Mouse (Mus musculus) heart, postnatal 0 days (tissue): Measurements from ENCODE around the gene Gm26992. TPM values are rescaled to one million over a fixed set of nuclear protein-coding genes. Genes with fewer than 3 reads are reported as not detected.

Experiments used
- ATAC-seq: fragments of 200-750 bp; cut with Nextera tagmentation; 2 replicates; pipeline ENCODE4 v1.8.0; 2017; ENCODE audit warnings: low read depth, moderate number of reproducible peaks, moderate library complexity; ENCODE audit not compliant: insufficient read depth
- DNase-seq: peaks from one replicate; pipeline ENCODE4 v3.0.0-alpha.2; 2016; ENCODE audit warnings: low spot score
- H3K27ac ChIP-seq: fragments of 300-500 bp; sonication (generic); 2 replicates; pipeline ENCODE4 v1.5.1; 2014; ENCODE audit warnings: low read depth, mild to moderate bottlenecking
- H3K27me3 ChIP-seq: fragments of 300-500 bp; sonication (generic); 2 replicates; pipeline ENCODE4 v1.6.1; 2014; ENCODE audit warnings: low read length, mixed read lengths; ENCODE audit not compliant: control insufficient read depth, insufficient read depth
- H3K36me3 ChIP-seq: fragments of 300-500 bp; sonication (generic); replicated peaks from 2 replicates; pipeline ENCODE4 v1.6.1; 2014; ENCODE audit warnings: low read length, mixed read lengths; ENCODE audit not compliant: control insufficient read depth, insufficient read depth
- H3K4me1 ChIP-seq: fragments of 300-500 bp; sonication (generic); 2 replicates; pipeline ENCODE4 v1.6.1; 2014; ENCODE audit warnings: antibody characterized with exemption; ENCODE audit not compliant: control insufficient read depth, insufficient read depth
- H3K4me2 ChIP-seq: fragments of 300-500 bp; sonication (generic); 2 replicates; pipeline ENCODE4 v1.6.1; 2014; ENCODE audit warnings: low read depth, mild to moderate bottlenecking, low read length, moderate library complexity
- H3K4me3 ChIP-seq: fragments of 300-500 bp; sonication (generic); 2 replicates; pipeline ENCODE4 v1.5.1; 2014; ENCODE audit warnings: low read depth, low read length
- H3K9ac ChIP-seq: fragments of 300-500 bp; sonication (generic); replicated peaks from 2 replicates; pipeline ENCODE4 v1.6.1; 2014; ENCODE audit warnings: low read depth, low read length, mixed read lengths
- H3K9me3 ChIP-seq: fragments of 300-500 bp; sonication (generic); replicated peaks from 2 replicates; pipeline ENCODE4 v1.6.1; 2016; ENCODE audit warnings: low read length; ENCODE audit not compliant: control insufficient read depth
- CTCF ChIP-seq: IDR thresholded peaks from 2 replicates; pipeline ENCODE4 v1.5.1; 2016; ENCODE audit warnings: antibody characterized with exemption, control low read depth, low read depth
- EP300 ChIP-seq: IDR thresholded peaks from 2 replicates; pipeline ENCODE4 v1.6.1; 2016; ENCODE audit warnings: antibody characterized with exemption, low read depth
- WGBS: fragments of 180-500 bp; shearing (Covaris S2); extraction: QIAGEN DNeasy Blood & Tissue Kit; methylation state at CpG from one replicate; pipeline ENCODE4 v1.1.7; 2014; 5-methylcytosine and 5-hydroxymethylcytosine counted together
- polyA plus RNA-seq: library from polyadenylated mRNA; unstranded; fragments of >200 nt; fragmentation: Nextera tagmentation; extraction: Ambion mirVana; gene quantifications from 2 replicates; pipeline ENCODE4 v1.2.1, GENCODE M21; 2015
- total RNA-seq: library from RNA; depleted of rRNA; stranded (reverse); fragments of >200 nt; gene quantifications from 2 replicates; pipeline ENCODE4 v1.2.3, GENCODE M21; 2014; ENCODE audit warnings: low replicate concordance; rRNA removed

Gm26992 gene
- total and polyA plus RNA-seq, 2 experiments from 2014 or later, result not detected

DNA sequence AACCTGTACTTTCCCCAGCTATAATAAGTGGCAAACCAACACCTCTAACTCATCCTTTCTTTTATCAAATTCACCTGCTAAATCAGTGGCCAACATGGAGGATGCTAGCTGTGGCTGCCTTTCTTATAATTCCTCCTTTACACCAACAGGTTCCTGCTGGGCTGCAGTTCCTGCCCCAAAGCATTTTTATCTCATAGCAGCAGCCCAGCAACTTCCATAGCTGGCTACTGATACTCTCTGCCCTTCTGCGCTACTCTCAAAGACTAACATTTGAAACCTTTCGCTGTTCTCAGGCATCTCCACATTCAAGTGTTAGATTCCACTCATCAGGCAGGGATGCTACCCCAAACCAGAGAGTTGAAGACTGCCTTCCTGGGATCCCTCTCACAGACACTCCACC lies 97.0 kb downstream of the Gm26992 start:
- no peak overlapping the region for H3K4me3 ChIP-seq
- TF ChIP-seq CTCF (no peak), EP300 (no peak)
- H3K36me3 ChIP-seq, result no peaks in the 10 kb centered on the region
- 81% methylated on average over 2 of the region's 2 CpGs for WGBS
- no peak overlapping the region for H3K27ac ChIP-seq
- no peaks in the 10 kb centered on the region for H3K9me3 ChIP-seq
- no peaks in the 10 kb centered on the region for H3K27me3 ChIP-seq
- DNase-seq (no peak), ATAC-seq (no peak)
- no peaks in the 10 kb centered on the region for H3K4me1 ChIP-seq
- H3K4me2 ChIP-seq, result no peak overlapping the region
- no peak overlapping the region for H3K9ac ChIP-seq

DNA sequence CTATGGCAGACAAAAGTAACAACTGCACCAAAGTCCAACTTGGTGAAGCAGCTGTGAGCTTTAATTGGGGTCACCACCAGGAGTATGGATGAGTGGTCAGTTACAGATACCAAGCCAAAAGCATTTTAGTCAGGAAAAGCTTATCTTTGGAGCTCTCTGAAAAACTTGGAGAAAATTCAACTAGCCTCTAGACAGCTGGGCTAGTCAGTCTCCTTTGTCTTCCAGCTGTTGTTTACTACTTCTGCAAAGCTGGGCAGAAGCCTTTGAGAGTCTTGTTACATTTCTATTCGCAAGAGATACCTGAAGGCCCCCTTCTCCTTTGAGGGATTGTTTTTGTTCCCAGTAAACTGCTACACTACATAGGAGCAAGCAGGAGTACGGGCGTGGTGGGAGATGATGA lies 97.7 kb downstream of the Gm26992 start:
- TF ChIP-seq CTCF, result no peak
- TF ChIP-seq EP300, result no peak
- Histone ChIP-seq H3K27me3 (no peaks in the 10 kb centered on the region), H3K36me3 (no peaks in the 10 kb centered on the region), H3K4me1 (no peaks in the 10 kb centered on the region), H3K4me3 (no peak overlapping the region), H3K9me3 (no peaks in the 10 kb centered on the region), H3K4me2 (no peak overlapping the region), H3K9ac (no peak overlapping the region), H3K27ac (no peak overlapping the region)
- no peak for ATAC-seq
- 72% methylated on average over 3 of the region's 3 CpGs for WGBS
- DNase-seq, result no peak

DNA sequence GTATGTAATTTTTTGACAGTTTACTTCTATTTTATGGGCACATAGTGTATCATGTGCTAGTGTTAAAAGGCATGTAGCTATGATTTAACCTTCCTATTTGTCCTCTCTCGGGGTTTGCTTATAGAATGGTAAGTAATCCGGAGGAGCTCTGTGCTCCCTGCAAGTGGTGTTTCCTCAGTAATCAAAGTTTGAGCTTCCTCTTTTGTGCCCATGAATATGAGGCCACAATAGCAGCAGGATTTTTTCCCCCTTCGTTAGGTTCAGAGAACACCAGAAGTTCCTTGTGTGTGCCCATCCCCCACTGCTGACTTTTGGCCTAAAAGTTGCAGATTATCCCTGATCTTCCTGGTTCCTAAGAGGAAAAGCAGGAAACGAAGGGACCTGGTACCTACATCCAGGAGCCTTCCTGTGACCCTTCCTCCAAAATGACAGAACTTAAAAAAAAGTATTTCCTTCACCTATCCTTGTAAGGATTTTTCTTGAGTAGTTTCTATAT lies 99.5 kb downstream of the Gm26992 start:
- 66% methylated on average over 4 of the region's 4 CpGs for WGBS
- ATAC-seq, result no peak
- no peaks in the 10 kb centered on the region for H3K36me3 ChIP-seq

DNA sequence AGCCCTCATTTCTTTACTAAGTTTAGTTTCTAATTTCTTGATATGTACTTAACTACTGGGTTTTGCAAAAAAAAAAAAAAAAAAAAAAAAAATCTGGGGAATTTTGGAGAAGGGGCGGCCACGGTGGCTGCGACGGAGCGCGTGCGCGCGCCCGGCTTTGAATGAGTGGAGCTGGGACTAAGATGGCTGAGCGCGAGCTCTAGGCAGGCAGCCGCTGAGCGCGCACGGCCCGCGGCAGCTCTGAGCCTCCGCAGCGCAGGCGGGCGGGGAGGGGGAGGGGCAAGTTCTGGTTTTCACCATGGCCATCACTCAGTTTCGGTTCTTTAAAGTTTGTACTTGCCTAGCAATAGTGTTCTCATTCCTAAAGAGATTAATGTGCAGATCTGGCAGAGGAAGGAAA lies 107.4 kb downstream of the Gm26992 start:
- H3K27ac ChIP-seq, result 0 out of 2 replicates have a peak overlapping the region, but pooled peaks have one; percentile 9
- no peaks in the 10 kb centered on the region for H3K27me3 ChIP-seq
- H3K9ac ChIP-seq, result no peak overlapping the region
- under 1% methylated on average over 23 of the region's 23 CpGs for WGBS
- TF ChIP-seq EP300 (no peak), CTCF (no peak)
- ATAC-seq, result peak; percentile 87
- no peaks in the 10 kb centered on the region for H3K36me3 ChIP-seq
- H3K4me1 ChIP-seq, result no peaks in the 10 kb centered on the region
- H3K4me2 ChIP-seq, result peak overlapping the region; percentile 58
- peak overlapping the region; percentile 28; the same call in 1 of the 2 replicates for H3K4me3 ChIP-seq
- no peaks in the 10 kb centered on the region for H3K9me3 ChIP-seq
- DNase-seq, result peak; percentile 63

More for the DNA sequence above, 99.5 kb downstream of the Gm26992 start:
- Histone ChIP-seq H3K9ac (no peak overlapping the region), H3K4me2 (no peak overlapping the region), H3K4me1 (no peaks in the 10 kb centered on the region), H3K27me3 (no peaks in the 10 kb centered on the region), H3K9me3 (no peaks in the 10 kb centered on the region), H3K27ac (no peak overlapping the region), H3K4me3 (no peak overlapping the region)
- DNase-seq, result no peak
- TF ChIP-seq CTCF (no peak), EP300 (no peak)

Other genes starting within 250 kb of the Gm26992 start
- gene Nap1l2, start 235.4 kb upstream of the Gm26992 start, total RNA-seq, result 0.62 TPM in 1 of 2 replicates, not detected in the other
- 0.14 and 0.26 TPM in 2 replicates for gene Nap1l2, start 235.4 kb upstream of the Gm26992 start, polyA plus RNA-seq
- not detected in 2 replicates for gene Cdx4, start 100.6 kb upstream of the Gm26992 start, total RNA-seq
- not detected in 2 replicates for gene Cdx4, start 100.6 kb upstream of the Gm26992 start, polyA plus RNA-seq
- 0.65 and 1.7 TPM in 2 replicates for gene Chic1, start 65.5 kb upstream of the Gm26992 start, total RNA-seq
- 0.90 and 0.91 TPM in 2 replicates for gene Chic1, start 65.5 kb upstream of the Gm26992 start, polyA plus RNA-seq
- not detected in 2 replicates for gene Tsx, start 7.5 kb upstream of the Gm26992 start, total RNA-seq
- gene Tsx, start 7.5 kb upstream of the Gm26992 start, polyA plus RNA-seq, result 0.15 TPM in 1 of 2 replicates, not detected in the other
- gene Zcchc13, start 208.6 kb downstream of the Gm26992 start, total RNA-seq, result not detected in 2 replicates
- not detected in 2 replicates for gene Zcchc13, start 208.6 kb downstream of the Gm26992 start, polyA plus RNA-seq